Mouse (Mus musculus): ENCODE measurements at regions not wholly inside any gene's neighbourhood (a gene's known extent, or its start where the extent isn't known, plus 50 kb on each side); places are given as distances from the start of the nearest gene placed in this dataset.

GRCm38 (mm10) chr6:117110291-117110690 is 58.0 kb upstream of the Cxcl12 start:
- DNase-seq (ENCODE audit: low read depth, low spot score), result no peak

DNA sequence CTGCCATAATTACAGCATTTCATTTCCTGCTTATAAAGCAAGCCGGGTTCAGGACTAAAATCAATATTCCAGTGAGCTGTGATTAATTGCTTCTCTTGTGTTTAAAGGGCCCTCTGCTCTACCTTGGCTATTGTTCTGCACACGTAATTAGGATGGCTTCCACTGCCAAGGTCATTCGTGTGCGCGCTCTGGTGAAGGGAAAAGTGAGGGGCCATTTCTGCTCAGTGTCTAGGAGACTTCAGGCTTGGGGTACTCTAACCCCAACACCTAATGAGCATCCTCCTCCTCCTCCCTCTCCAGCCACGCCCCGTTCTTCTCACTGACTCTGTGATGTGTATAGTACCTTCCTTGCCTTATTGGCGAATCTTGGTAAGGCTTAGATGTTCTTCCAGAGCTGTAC is 53.5 kb upstream of the Cxcl12 start:
- no peak for DNase-seq (ENCODE audit: low read depth, low spot score)

- DNase-seq (ENCODE audit: low read depth, low spot score), result no peak
Measured at GRCm38 (mm10) chr6:117118081-117118480, 50.3 kb upstream of the Cxcl12 start.

All from mesoderm, embryonic 11.5 days (tissue).